Mouse (Mus musculus) embryo, embryonic 11.5 days (tissue): Measurements from ENCODE around the gene Cisd2.

Source experiments
- DNase-seq: peaks from one replicate; pipeline ENCODE4 v3.0.0-alpha.2; 2012; ENCODE audit warnings: low read depth, low spot score

Gene Cisd2

DNA sequence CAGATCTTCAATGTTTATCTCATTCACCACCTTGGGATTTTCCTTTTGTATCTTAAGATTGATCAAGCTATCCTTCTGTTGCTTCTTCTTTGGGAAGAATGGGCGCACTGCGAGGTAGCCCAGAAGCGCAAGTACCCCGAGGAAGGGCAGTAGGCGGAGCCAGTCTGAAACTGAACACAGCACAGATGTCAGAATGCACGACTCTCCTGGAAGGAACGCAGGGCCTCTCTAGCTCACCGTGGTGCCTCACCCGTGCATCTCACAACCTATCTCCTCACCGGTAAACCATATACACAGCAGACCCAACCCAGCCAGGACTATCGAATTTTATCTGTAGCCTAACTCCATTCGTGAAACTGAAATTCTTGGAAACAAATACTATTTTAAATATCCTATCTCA, 12.7 kb downstream of the Cisd2 start:
- no peak for DNase-seq

DNA sequence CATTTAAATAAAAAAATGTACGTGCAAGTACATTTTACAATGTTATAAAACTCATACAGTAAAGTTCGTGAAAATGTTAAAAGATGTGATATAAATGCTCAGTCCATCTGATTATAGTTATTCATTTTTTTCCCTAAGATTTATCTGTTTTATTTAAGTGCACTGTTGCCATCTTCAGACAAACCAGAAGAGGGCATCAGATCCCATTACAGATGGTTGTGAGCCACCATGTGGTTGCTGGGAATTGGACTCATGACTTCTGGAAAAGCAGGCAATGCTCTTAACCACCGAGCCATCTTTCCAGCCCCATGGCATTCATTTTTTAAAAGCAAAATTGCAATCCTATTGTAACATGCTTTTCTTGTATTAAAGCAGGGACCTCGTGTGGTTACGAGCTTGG, 14.5 kb downstream of the Cisd2 start:
- DNase-seq = no peak

DNA sequence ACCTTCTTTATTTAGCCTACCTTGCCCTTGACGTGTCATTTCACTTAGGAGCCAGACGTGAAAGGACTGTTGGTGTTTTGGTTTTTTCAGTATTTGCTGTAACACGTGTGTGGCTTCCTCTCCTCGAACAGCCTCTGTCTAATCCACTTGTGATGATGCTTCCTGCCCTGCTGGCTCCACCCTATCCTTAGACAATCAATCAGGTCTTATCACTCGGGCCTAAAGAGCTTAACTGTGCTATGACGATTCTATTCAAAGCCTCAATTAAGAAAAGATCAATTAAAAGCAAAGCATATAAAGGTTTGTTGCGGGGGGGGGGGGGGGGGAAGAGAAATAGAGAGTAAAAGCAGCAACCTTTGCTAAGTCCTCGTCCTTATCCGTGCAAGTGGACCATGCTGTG, 16.4 kb downstream of the Cisd2 start:
- no peak for DNase-seq

DNA sequence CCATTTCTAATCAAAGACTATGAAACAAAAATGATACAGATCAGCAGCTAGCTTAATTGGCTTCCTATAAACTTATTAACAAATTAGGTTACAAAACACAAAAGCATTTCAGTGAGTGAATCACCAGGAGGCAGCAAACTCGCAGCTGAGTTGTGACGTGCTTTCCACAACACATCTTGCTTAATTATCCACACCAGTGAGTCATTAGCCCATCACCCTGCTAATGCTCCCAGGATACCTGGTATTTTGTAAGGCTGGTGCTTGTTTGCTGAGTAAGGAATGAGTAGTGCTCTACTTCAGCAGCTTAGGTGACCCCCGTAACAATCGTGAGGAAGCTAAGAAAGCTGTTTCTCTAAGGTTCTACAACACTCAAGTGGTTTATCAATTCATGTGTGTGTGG, 19.1 kb downstream of the Cisd2 start:
- no peak for DNase-seq

DNA sequence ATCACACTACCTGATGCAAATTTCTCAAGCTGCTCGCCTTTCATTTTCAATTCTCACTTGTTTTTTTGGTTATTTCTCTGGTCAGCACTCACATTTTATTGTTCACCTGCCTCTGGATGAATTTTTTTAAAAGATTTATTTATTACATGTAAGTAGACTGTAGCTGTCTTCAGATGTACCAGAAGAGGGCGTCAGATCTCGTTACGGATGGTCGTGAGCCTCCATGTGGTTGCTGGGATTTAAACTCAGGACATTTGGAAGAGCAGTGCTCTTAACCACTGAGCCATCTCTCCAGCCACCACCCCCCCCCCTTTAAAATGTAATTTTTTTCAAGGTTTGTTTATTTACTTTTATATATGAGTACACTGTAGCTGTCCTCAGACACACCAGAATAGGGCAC, 19.9 kb downstream of the Cisd2 start:
- no peak for DNase-seq

DNA sequence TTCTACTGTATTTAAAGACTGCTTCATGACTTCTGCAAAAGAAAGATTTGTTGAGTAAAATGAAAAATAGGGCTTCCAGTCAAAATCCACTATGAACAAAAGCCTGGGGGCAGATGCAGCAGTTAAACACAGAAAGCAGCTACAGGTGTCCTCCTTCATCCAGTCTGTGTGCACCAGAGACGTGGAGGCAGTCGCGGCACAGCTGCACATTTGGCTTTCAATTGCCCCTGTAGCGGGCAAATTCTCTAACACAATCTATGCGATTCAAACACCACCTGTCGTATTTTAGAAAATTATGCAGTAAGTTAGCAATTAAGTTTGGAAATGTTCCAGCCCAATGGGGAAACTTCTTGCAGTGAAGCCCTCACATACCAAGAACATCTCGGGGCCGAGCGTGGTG, 20.5 kb downstream of the Cisd2 start:
- no peak for DNase-seq

DNA sequence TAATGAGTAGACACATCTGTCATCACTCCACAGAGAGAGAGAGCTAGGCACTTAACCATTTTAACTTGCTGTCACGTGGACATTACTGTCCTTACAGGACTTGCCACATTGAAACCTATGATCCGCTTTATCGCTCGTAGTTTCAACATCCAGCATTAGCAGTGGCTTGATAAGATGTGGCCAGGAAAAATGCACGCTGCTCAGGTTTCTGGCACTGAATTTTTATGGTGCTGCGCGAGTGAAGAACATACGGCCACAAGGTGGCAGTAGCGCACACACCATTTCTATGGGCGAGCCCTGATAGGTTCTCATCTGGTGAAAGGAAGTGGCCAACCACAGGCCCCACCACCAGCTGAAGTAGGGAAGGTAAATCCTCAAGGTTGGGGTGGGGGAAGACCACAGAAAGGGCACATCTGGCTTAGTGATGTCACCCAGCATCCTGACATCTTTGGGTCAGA, 21.5 kb downstream of the Cisd2 start:
- DNase-seq = peak; percentile 71

DNA sequence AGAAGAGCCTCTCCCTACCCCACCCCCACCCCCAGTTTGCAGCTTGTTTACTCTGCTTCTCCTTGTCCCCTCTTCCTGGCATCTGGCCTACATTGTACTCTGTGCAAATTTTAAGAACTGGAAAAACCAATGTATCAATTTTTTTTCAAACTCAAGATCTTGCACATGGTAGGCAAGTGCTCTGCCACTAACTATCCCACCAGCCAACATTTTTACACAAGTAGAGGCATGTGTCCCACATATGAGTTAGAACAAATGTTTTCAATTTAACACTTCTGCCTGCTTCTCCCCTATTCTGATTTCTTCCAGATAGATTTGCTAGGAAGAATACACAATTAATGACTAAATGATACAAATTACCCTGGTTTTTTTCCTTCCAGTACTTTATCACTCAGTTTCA, 26.6 kb downstream of the Cisd2 start:
- no peak for DNase-seq

DNA sequence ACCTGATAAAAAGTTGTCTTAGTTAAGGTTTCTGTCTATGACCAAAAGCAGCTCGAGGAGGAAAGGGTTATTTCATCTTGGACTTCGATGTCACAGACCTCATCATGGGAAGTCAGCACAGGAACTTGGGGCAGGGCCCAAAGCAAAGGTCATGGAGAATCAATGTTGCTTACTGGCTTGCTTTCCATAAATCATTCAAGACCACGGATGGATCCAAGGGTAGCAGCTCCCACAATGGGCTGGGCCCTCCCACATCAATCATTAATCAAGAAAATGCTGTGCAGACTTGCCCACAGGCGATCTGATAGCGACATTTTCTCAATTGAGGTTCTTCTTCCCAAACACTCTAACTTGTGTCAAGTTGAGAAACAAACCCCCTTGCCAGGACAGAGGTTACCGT, 27.6 kb downstream of the Cisd2 start:
- DNase-seq = no peak

DNA sequence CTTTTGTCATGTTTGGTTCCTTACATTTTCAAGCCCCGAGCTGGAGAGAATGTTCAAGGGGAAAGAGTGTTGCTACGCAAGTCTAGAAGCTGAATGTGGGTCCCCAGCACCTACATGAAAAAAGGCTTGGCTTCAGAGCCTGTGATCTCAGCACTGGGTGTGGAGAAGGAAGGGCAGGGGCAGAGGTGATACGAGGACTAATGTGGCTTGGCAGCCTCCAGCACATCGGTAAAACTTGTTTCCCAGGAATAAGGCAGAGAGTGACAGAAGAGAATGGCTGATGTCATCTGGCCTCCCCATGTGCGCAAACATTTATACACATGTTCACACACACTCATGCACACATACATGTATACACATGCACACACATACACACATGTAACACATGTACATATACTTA, 28.6 kb downstream of the Cisd2 start:
- no peak for DNase-seq

DNA sequence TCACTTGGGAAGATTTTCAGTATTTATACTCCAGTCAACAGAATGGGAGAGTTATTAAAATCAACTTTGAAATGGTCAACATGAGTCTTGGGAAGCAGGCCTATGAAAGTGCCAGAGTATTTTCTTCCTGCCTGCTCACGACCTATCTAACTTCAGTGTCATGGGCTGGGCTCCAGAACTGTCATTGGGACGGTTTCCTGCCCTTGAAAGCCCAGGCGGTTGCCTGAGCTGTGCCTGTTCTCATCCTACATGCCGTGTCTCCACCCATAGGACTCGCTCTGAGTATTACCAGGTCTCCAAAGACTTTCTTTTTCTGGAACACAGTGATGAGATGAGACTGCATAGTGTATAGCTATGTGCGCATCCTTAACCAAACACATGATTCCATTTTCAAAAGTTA, 30.5 kb downstream of the Cisd2 start:
- DNase-seq = no peak

DNA sequence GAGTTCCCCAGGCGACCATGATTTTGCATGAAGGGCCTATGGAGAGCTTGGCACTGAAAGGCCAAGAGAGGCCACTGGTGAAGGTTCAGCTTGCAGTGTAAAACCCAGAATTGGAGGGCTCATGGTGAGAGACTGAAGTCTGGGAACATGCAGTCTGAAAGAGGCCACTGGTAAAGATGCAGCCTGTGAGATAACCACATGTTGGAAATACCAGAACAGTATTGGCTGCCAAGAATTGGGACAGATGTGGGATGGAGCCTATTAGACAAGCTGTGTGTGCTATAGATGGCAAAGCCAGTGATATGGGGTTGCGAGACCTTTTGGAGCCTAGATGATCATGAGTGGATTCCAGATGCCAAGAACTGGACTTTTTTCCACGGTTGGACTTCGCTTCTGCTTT, 43.9 kb downstream of the Cisd2 start:
- DNase-seq = no peak

DNA sequence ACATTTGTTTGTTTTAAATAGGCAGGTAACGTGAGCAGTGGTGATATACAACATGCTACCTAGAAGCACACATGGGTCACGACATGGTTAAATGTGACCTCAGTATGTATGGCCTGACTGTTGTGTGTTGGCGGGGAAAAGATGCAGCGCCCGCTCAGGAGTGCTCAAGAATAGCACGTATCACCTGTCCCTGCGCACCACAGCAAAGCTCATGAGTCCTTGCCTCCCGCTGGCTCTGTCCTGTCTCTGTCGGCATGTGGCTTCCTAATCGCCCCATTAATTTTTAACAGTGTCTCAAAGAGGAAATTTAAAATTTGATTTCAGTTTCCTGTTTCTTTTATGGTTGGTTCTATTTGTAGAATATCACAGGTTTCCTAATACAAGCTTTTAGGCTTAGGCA, 46.3 kb downstream of the Cisd2 start:
- DNase-seq = no peak

DNA sequence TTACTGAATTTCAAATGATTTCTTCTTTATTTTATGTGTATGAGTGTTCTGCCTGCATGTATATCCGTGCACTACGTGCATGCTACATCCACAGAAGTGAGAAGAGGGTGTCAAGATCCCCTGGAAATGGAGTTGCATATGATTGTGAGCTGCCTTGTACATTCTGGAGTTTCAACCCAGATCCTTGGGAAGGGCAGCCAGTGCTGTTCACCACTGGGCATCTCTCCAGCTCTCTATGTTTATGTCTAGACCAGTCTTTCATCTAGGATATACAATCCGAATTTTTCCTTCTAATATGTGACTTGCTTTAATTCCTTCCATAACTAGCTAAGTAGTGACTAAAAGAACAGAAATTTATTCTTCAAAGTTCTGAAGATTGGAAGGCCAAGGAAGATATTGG, 47.9 kb downstream of the Cisd2 start:
- no peak for DNase-seq

DNA sequence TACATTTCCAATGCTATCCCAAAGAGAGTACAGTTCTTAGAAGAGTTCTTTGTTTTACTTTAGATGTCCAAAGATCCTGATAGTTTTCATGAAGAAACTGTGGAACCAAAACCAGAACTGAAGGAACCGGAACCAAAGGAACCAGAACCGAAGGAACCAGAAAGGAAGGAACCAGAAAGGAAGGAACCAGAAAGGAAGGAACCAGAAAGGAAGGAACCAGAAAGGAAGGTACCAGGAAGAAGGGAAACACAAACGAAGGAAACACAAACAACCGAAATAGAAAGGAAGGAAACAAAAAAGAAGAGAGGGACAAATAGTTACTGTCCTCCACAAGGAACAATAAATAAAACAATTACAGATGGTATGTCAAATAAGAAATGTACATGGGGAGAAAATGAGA, 66.3 kb downstream of the Cisd2 start:
- DNase-seq = no peak
